Comparison of ENCODE assay signal across 8 mouse cellular contexts in genomic region chr10:81285694-81286450, GRCm38 (mm10). TPM values are rescaled to one million over a fixed set of nuclear protein-coding genes. Genes with fewer than 3 reads are reported as not detected.
DNase-seq lines count a peak whose midpoint lies in the region; ATAC-seq lines count a peak whose summit lies in the region.

No protein-coding gene starts in this region.

- peak overlapping the region; percentile 79 for H3K4me2 ChIP-seq in intestine, embryonic 15.5 days (replicated peaks)
- H3K4me2 ChIP-seq in limb, embryonic 13.5 days (replicated peaks), result peak overlapping the region; percentile 74
- peak overlapping the region; percentile 81 for H3K4me2 ChIP-seq in midbrain, embryonic 14.5 days (ENCODE audit: low read length)

- H3K27ac ChIP-seq in intestine, embryonic 15.5 days, result peak overlapping the region; percentile 85
- no peak overlapping the region for H3K27ac ChIP-seq in limb, embryonic 13.5 days
- H3K27ac ChIP-seq in midbrain, embryonic 14.5 days (replicated peaks; ENCODE audit: low read depth, low read length), result no peak overlapping the region

- peak; percentile 74 for ATAC-seq in intestine, embryonic 15.5 days
- ATAC-seq in limb, embryonic 13.5 days (ENCODE audit: low FRiP score, low read depth), result peak; percentile 42
- ATAC-seq in midbrain, embryonic 14.5 days (ENCODE audit: low FRiP score, low TSS enrichment), result peak; percentile 83

- H3K9me3 ChIP-seq in intestine, embryonic 15.5 days, result no peaks in the 10 kb centered on the region
- no peaks in the 10 kb centered on the region for H3K9me3 ChIP-seq in limb, embryonic 13.5 days
- H3K9me3 ChIP-seq in midbrain, embryonic 14.5 days (ENCODE audit: control insufficient read depth, low read length), result no peaks in the 10 kb centered on the region

- peak overlapping the region; percentile 47 for H3K4me3 ChIP-seq in intestine, embryonic 15.5 days (replicated peaks)
- H3K4me3 ChIP-seq in limb, embryonic 13.5 days, result peak overlapping the region; percentile 42
- peak overlapping the region; percentile 42 for H3K4me3 ChIP-seq in midbrain, embryonic 14.5 days (replicated peaks; ENCODE audit: low read depth, low read length)

- peaks cover 18% of the 10 kb centered on the region for H3K27me3 ChIP-seq in intestine, embryonic 15.5 days (replicated peaks)
- peaks cover 91% of the 10 kb centered on the region for H3K27me3 ChIP-seq in limb, embryonic 13.5 days
- peaks cover 25% of the 10 kb centered on the region for H3K27me3 ChIP-seq in midbrain, embryonic 14.5 days (ENCODE audit: control insufficient read depth, insufficient read depth, low read length)

- H3K4me1 ChIP-seq in intestine, embryonic 15.5 days (replicated peaks), result peaks cover 28% of the 10 kb centered on the region
- H3K4me1 ChIP-seq in limb, embryonic 13.5 days, result peaks cover 24% of the 10 kb centered on the region
- H3K4me1 ChIP-seq in midbrain, embryonic 14.5 days (ENCODE audit: control insufficient read depth, insufficient read depth, low read length), result 0 out of 2 replicates have a peak, but pooled peaks cover 12% of the 10 kb centered on the region

- whole genome bisulfite sequencing in intestine, embryonic 15.5 days, result 2% methylated on average over 54 of the region's 54 CpGs
- WGBS in limb, embryonic 13.5 days, result 2% methylated on average over 54 of the region's 54 CpGs
- 3% methylated on average over 54 of the region's 54 CpGs for whole genome bisulfite sequencing in midbrain, embryonic 14.5 days

- DNase-seq in layer of hippocampus, adult 11-12 months (ENCODE audit: low spot score), result peak; percentile 80
- DNase-seq in layer of hippocampus, adult 9-10 months (ENCODE audit: low spot score), result no peak
- DNase-seq in embryo, embryonic 10 days (ENCODE audit: low spot score), result peak; percentile 91
- peak; percentile 84 to 89 for DNase-seq in gastrocnemius, postnatal 4 days (ENCODE audit: low spot score in 2 of 2)
- DNase-seq in midbrain, embryonic 14.5 days, result peak; percentile 96
- DNase-seq in spleen, adult 12 weeks (ENCODE audit: low spot score), result peak; percentile 81

- H3K9ac ChIP-seq in intestine, embryonic 15.5 days, result peak overlapping the region; percentile 56
- peak overlapping the region; percentile 53 for H3K9ac ChIP-seq in limb, embryonic 13.5 days
- H3K9ac ChIP-seq in midbrain, embryonic 14.5 days (replicated peaks; ENCODE audit: low read length), result peak overlapping the region; percentile 68

- no peaks in the 10 kb centered on the region for H3K36me3 ChIP-seq in intestine, embryonic 15.5 days
- no peaks in the 10 kb centered on the region for H3K36me3 ChIP-seq in limb, embryonic 13.5 days
- no peaks in the 10 kb centered on the region for H3K36me3 ChIP-seq in midbrain, embryonic 14.5 days (ENCODE audit: control insufficient read depth, insufficient read depth, low read length)

RNA-seq across cellular contexts. Expression of gene Tjp3, which starts 5.5 kb away (rescaled TPM):
- under 1 TPM; 0.25 to 0.44 TPM for total RNA-seq in gastrocnemius, postnatal 4 days (2021)
- 47.0 and 53.3 TPM in 2 replicates for polyA plus RNA-seq in intestine, embryonic 15.5 days (2015; fragmentation: Nextera tagmentation; extraction: Ambion mirVana)
- 2.6 and 2.9 TPM in 2 replicates for polyA plus RNA-seq in limb, embryonic 13.5 days (2015; fragmentation: Nextera tagmentation; extraction: Ambion mirVana)
- 4.4 and 5.7 TPM in 2 replicates for polyA plus RNA-seq in midbrain, embryonic 14.5 days (2014; fragmentation: Nextera tagmentation; extraction: Ambion mirVana)

RNA-seq across cellular contexts. Expression of gene Pip5k1c, which starts 6.9 kb away (rescaled TPM):
- 10 to 100 TPM; 35.8 TPM for total RNA-seq in gastrocnemius, postnatal 4 days (2021)
- 41.2 and 42.7 TPM in 2 replicates for polyA plus RNA-seq in intestine, embryonic 15.5 days (2015; fragmentation: Nextera tagmentation; extraction: Ambion mirVana)
- polyA plus RNA-seq in limb, embryonic 13.5 days (2015; fragmentation: Nextera tagmentation; extraction: Ambion mirVana), result 51.5 and 58.5 TPM in 2 replicates
- 102 and 132 TPM in 2 replicates for polyA plus RNA-seq in midbrain, embryonic 14.5 days (2014; fragmentation: Nextera tagmentation; extraction: Ambion mirVana)

RNA-seq across cellular contexts. Expression of gene Apba3, which starts 19.1 kb away (rescaled TPM):
- total RNA-seq in gastrocnemius, postnatal 4 days (2021), result 10 to 100 TPM; 49.2 to 50.2 TPM
- 55.1 and 69.2 TPM in 2 replicates for polyA plus RNA-seq in intestine, embryonic 15.5 days (2015; fragmentation: Nextera tagmentation; extraction: Ambion mirVana)
- 63.3 and 63.5 TPM in 2 replicates for polyA plus RNA-seq in limb, embryonic 13.5 days (2015; fragmentation: Nextera tagmentation; extraction: Ambion mirVana)
- 25.1 and 27.5 TPM in 2 replicates for polyA plus RNA-seq in midbrain, embryonic 14.5 days (2014; fragmentation: Nextera tagmentation; extraction: Ambion mirVana)

RNA-seq across cellular contexts. Expression of gene Mrpl54, which starts 19.1 kb away (rescaled TPM):
- 10 to 100 TPM; 90.0 to 97.6 TPM for total RNA-seq in gastrocnemius, postnatal 4 days (2021)
- polyA plus RNA-seq in intestine, embryonic 15.5 days (2015; fragmentation: Nextera tagmentation; extraction: Ambion mirVana), result 242 and 245 TPM in 2 replicates
- polyA plus RNA-seq in limb, embryonic 13.5 days (2015; fragmentation: Nextera tagmentation; extraction: Ambion mirVana), result 206 and 213 TPM in 2 replicates
- 121 and 152 TPM in 2 replicates for polyA plus RNA-seq in midbrain, embryonic 14.5 days (2014; fragmentation: Nextera tagmentation; extraction: Ambion mirVana)

RNA-seq across cellular contexts. Expression of gene Matk, which starts 33.1 kb away (rescaled TPM):
- under 1 TPM; 0.34 to 0.78 TPM for total RNA-seq in gastrocnemius, postnatal 4 days (2021)
- 2.2 and 2.4 TPM in 2 replicates for polyA plus RNA-seq in intestine, embryonic 15.5 days (2015; fragmentation: Nextera tagmentation; extraction: Ambion mirVana)
- 4.7 and 5.4 TPM in 2 replicates for polyA plus RNA-seq in limb, embryonic 13.5 days (2015; fragmentation: Nextera tagmentation; extraction: Ambion mirVana)
- 14.8 and 29.4 TPM in 2 replicates for polyA plus RNA-seq in midbrain, embryonic 14.5 days (2014; fragmentation: Nextera tagmentation; extraction: Ambion mirVana)
